Mouse (Mus musculus): ENCODE results near the gene Qrsl1.

- no peak for TF ChIP-seq CTCF (IDR thresholded peaks at IDR 0.05; ENCODE audit: control insufficient read depth, insufficient read depth, insufficient replicate concordance, low read depth, low read length)
- TF ChIP-seq POLR2A (IDR thresholded peaks at IDR 0.05; ENCODE audit: control insufficient read depth, low read depth, low read length), result no peak
Measured at GRCm38 (mm10) chr10:43912236-43912635, 10.7 kb upstream of the Qrsl1 start.

Data from testis, adult 2 months (tissue).